Mouse (Mus musculus) embryonic facial prominence, embryonic 14.5 days (tissue): ENCODE results near the gene Plcd1. TPM values are rescaled to one million over a fixed set of nuclear protein-coding genes. Genes with fewer than 3 reads are reported as not detected.

Experiments used
- ATAC-seq: fragments of 200-750 bp; cut with Nextera tagmentation; 2 replicates; pipeline ENCODE4 v1.8.0; 2017; ENCODE audit warnings: low read depth, moderate number of reproducible peaks, moderate TSS enrichment
- DNase-seq: peaks from one replicate; pipeline ENCODE4 v3.0.0-alpha.2; 2015; ENCODE audit warnings: low spot score
- H3K27ac ChIP-seq: fragments of 300-500 bp; sonication (generic); replicated peaks from 2 replicates; pipeline ENCODE4 v1.5.1; 2014; ENCODE audit warnings: low read depth, mild to moderate bottlenecking, low read length, moderate library complexity
- H3K27me3 ChIP-seq: fragments of 300-500 bp; sonication (generic); replicated peaks from 2 replicates; pipeline ENCODE4 v1.6.1; 2014; ENCODE audit warnings: low read length; ENCODE audit not compliant: control insufficient read depth, insufficient read depth
- H3K36me3 ChIP-seq: fragments of 300-500 bp; sonication (generic); 2 replicates; pipeline ENCODE4 v1.6.1; 2014; ENCODE audit warnings: low read length, mixed read lengths; ENCODE audit not compliant: control insufficient read depth, insufficient read depth
- H3K4me1 ChIP-seq: fragments of 300-500 bp; sonication (generic); 2 replicates; pipeline ENCODE4 v1.6.1; 2014; ENCODE audit warnings: antibody characterized with exemption, low read length; ENCODE audit not compliant: control insufficient read depth, insufficient read depth
- H3K4me2 ChIP-seq: fragments of 300-500 bp; sonication (generic); 2 replicates; pipeline ENCODE4 v1.6.1; 2014; ENCODE audit warnings: low read depth, mild to moderate bottlenecking, low read length, moderate library complexity, mixed read lengths
- H3K4me3 ChIP-seq: fragments of 300-500 bp; sonication (generic); 2 replicates; pipeline ENCODE4 v1.5.1; 2014; ENCODE audit warnings: low read depth, mild to moderate bottlenecking, low read length
- H3K9ac ChIP-seq: fragments of 300-500 bp; sonication (generic); 2 replicates; pipeline ENCODE4 v1.6.1; 2014; ENCODE audit warnings: low read depth, mild to moderate bottlenecking, low read length, moderate library complexity, mixed read lengths
- H3K9me3 ChIP-seq: fragments of 300-500 bp; sonication (generic); 2 replicates; pipeline ENCODE4 v1.6.1; 2016; ENCODE audit warnings: low read length; ENCODE audit not compliant: control insufficient read depth
- WGBS: fragments of 180-500 bp; shearing (Covaris S2); extraction: QIAGEN DNeasy Blood & Tissue Kit; methylation state at CpG from one replicate; pipeline ENCODE4 v1.1.7; 2014; 5-methylcytosine and 5-hydroxymethylcytosine counted together
- polyA plus RNA-seq: library from polyadenylated mRNA; unstranded; fragments of >200 nt; fragmentation: Nextera tagmentation; extraction: Ambion mirVana; gene quantifications from 2 replicates; pipeline ENCODE4 v1.2.1, GENCODE M21; 2014

The Plcd1 gene
- polyA plus RNA-seq, 1 experiment from 2014 or later: 45.2 TPM

DNA sequence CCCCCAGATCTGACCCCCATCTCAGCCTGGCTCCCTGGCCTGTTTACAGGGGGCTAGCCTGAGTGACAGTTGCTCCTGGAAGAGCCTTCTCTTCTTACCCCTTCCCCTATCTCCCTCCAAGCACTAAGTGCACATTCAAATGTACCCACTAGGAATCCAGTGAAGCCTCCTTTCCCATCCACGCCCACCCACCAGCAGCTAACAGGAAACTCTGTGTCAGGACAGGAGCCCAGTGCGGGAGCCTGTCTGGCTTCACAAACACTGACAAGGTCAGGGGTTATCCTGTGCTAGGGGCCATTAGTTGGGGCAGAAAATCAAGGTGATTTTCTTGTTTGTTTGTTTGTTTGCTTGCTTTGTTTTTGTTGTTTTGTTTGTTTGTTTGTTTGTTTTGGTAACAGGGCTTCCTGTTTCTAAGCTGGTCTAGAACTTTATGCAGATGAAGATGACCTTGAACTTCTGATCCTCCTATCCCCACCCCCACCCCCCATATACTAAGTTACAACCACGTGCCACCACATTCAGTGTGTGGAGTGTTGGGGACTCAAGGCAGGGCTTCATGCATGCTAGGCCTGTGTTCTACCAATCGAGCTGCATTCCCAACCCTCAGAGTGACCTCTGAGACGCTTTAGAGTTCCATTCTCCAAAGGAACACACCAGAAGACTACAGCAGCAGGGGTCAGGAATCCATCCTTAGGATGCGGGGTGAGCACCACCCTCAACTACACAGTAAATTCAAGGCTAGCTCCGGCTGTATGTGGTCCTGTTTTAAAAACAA, 10.5 kb downstream of the Plcd1 start:
- WGBS: 52% methylated on average over 7 of the region's 7 CpGs

DNA sequence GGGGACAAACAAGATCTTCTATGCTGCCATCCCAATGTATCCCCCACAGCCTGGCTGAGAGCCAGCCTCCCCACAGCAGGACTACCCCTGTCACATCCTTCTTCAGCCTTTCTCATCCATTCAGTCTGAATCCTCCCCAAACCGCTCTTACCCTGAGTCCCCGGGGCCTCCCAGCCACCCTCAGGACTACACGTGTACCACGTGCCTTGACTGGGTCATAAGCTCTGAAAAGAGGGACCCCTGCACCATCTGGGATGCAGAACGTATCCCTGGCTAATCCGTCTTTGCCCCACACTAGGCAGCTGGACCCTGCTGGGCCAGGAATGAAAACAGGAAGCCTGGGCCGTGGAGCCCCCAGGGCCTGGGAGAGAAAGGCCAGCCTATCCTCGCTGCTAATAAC, 11.3 kb downstream of the Plcd1 start:
- Histone ChIP-seq H3K4me1 (peaks cover 11% of the 10 kb centered on the region), H3K9me3 (no peaks in the 10 kb centered on the region), H3K9ac (no peak overlapping the region), H3K36me3 (peaks cover 35% of the 10 kb centered on the region), H3K27me3 (no peaks in the 10 kb centered on the region), H3K4me2 (no peak overlapping the region), H3K4me3 (no peak overlapping the region), H3K27ac (peak overlapping the region; percentile 33; the same call in 1 of the 2 replicates)
- ATAC-seq (peak; percentile 72; the same call in 1 of the 2 replicates), DNase-seq (no peak)
- 11% methylated on average over 8 of the region's 8 CpGs for WGBS

More for the DNA sequence above, 10.5 kb downstream of the Plcd1 start:
- H3K27me3 ChIP-seq: no peaks in the 10 kb centered on the region
- no peaks in the 10 kb centered on the region for H3K9me3 ChIP-seq
- DNase-seq (no peak), ATAC-seq (no peak)
- H3K9ac ChIP-seq: no peak overlapping the region
- H3K4me1 ChIP-seq: peaks cover 14% of the 10 kb centered on the region
- peaks cover 30% of the 10 kb centered on the region for H3K36me3 ChIP-seq
- peak overlapping the region; percentile 33; the same call in 1 of the 2 replicates for H3K27ac ChIP-seq
- H3K4me2 ChIP-seq: no peak overlapping the region
- H3K4me3 ChIP-seq: no peak overlapping the region

DNA sequence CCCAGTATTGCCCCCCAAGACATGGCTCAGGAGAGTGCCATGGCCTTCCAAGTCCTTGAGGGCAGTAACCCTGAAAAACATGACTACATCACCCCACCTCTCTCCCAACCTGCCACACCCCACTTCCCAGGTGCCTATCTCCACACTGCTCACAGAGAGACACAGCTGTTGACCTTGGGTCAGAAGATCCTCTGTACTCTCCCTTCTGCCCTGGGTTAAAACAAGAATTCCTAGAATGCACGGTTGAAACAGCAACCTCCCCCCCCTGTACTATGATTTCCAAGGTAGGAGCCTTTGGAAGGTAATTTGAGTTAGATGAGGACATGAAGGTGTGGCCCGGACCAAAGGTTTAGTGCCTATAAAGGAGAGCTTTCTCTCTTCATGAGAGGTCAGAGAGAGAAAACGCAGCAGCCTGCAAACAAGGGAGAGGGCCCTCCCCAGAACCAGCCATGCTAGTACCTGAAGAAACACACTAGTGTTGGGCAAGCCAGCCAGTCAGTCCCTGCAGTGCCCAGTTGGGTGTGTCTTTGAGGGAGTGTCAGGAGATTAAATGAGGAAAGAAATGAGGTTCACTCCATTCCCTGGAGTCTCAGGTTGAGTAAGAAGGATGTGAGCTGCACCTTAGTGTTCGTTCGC, 13.1 kb downstream of the Plcd1 start:
- Histone ChIP-seq H3K4me3 (no peak overlapping the region), H3K9me3 (no peaks in the 10 kb centered on the region), H3K9ac (no peak overlapping the region), H3K27me3 (no peaks in the 10 kb centered on the region), H3K27ac (no peak overlapping the region), H3K4me1 (peaks cover 11% of the 10 kb centered on the region), H3K4me2 (no peak overlapping the region), H3K36me3 (peaks cover 35% of the 10 kb centered on the region)
- ATAC-seq: no peak
- 67% methylated on average over 5 of the region's 5 CpGs for whole genome bisulfite sequencing
- no peak for DNase-seq

DNA sequence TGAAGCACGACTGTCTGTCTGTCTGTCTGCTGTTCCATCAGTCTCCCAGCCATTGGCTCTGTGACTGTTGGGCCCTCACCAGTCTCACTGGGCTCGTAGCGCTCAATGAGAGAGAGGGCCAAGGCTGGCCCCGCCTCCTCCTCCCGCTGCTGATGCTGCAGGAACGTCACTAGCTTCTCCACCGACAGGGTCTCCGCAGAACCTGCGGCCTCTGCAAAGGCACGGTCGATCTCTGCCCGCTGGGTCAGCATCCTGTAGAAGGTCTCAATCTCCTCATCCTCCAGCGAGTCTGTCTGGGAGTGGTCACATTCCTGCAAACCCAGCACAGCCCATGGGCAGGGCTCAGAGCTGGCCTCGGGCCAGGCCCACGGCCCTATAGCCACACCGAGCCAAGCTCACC, 17.6 kb downstream of the Plcd1 start:
- WGBS: 70% methylated on average over 15 of the region's 16 CpGs
- H3K36me3 ChIP-seq: peaks cover 60% of the 10 kb centered on the region
- no peak for ATAC-seq

DNA sequence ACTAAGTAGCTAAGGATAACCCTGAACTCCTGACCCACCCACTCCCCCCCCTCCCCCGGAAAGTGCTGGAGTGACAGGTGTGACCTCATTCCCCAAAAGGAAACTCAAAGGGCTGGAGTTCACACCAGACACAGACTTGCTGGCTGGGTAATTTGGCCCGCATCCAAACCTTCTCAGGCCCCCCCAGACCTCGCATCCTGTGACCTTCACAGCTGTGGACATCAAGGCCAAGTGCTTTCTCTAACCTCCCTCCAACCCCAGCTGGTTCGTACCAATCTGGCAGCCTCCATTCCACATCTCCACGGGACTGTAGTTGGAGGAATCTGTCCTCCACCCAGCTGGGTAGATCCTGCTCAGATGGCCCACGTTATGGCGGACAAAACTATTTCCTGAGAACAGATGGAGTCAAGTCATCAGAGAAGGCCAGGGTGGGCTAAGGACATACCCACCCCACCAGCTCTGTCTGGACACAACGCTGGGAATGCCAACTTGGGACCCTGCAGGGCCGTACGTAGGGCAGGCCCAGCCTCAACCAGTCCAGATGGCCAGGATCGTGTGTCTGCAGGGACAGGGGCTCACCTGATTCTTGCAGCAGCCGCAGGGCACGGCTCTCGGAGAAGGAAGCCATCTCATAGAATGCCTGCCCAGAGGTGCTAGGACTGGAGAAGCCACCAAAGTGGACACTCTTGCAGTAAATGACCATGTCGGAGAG, 20.0 kb downstream of the Plcd1 start:
- DNase-seq (no peak), ATAC-seq (peak; percentile 13; the same call in 1 of the 2 replicates)
- H3K4me1 ChIP-seq: no peaks in the 10 kb centered on the region
- H3K9ac ChIP-seq: no peak overlapping the region
- no peak overlapping the region for H3K27ac ChIP-seq
- H3K27me3 ChIP-seq: no peaks in the 10 kb centered on the region
- H3K36me3 ChIP-seq: peaks cover 48% of the 10 kb centered on the region
- no peak overlapping the region for H3K4me3 ChIP-seq
- H3K9me3 ChIP-seq: no peaks in the 10 kb centered on the region
- H3K4me2 ChIP-seq: no peak overlapping the region
- 73% methylated on average over 14 of the region's 15 CpGs for WGBS

More for the DNA sequence above, 17.6 kb downstream of the Plcd1 start:
- no peak overlapping the region for H3K4me2 ChIP-seq
- H3K9ac ChIP-seq: no peak overlapping the region
- H3K9me3 ChIP-seq: no peaks in the 10 kb centered on the region
- H3K4me1 ChIP-seq: no peaks in the 10 kb centered on the region
- H3K27ac ChIP-seq: no peak overlapping the region
- H3K4me3 ChIP-seq: no peak overlapping the region
- DNase-seq: no peak
- H3K27me3 ChIP-seq: no peaks in the 10 kb centered on the region

DNA sequence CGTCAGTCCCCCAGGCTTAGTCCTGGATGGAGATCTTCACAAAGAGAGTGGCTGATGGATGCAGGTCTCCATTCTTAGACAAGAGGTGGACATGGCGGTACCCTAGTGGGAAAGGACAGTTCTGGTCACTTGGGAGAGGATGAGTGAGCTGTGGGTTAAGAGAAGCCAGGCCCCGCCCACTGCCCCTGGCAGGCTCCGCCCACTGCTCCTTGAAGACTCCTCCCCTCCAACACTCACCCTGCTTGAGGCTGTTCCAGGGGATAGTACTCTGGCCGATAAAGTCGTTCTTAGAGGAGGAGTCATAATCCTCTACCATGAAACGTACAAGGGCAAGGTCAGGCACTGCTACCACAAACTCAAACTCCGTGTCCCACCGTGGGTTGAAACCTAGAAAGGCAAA, 21.5 kb downstream of the Plcd1 start:
- H3K4me3 ChIP-seq: no peak overlapping the region
- no peaks in the 10 kb centered on the region for H3K4me1 ChIP-seq
- no peaks in the 10 kb centered on the region for H3K9me3 ChIP-seq
- H3K36me3 ChIP-seq: peaks cover 38% of the 10 kb centered on the region
- no peaks in the 10 kb centered on the region for H3K27me3 ChIP-seq
- WGBS: 87% methylated on average over 9 of the region's 9 CpGs
- DNase-seq (no peak), ATAC-seq (no peak)
- no peak overlapping the region for H3K4me2 ChIP-seq
- H3K27ac ChIP-seq: no peak overlapping the region
- no peak overlapping the region for H3K9ac ChIP-seq

DNA sequence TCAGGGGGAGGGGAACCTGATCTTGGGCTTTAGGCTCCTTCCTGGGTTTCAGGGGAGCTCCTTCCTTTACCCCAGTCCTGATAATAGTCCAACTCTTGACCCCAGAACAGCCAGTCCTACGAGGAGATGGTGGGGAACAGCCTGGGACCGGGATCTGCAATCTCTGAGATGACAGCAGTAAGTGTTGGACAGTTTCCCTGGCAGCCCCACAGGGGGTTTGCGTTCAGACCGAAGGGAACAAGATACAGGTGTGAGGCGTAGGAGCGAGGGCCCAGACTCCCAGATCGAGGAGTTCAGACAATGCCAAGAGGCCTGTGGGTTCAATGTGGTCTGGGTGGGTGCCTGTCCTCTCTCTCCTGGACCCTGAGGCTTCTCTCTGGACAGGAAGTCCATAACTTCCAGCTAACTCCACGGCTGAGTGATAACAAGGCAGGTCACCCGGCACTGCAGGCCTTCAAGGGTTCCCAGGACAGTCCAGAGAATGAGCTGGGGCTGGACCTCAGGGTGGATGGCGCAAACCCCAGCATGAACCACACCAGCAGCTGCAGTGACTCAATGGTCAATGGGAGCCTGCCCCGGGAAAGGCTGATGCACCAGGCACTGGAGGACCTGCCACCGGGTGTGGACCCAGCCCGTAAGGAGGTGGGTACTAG, 23.0 kb downstream of the Plcd1 start:
- no peak overlapping the region for H3K27ac ChIP-seq
- no peak for DNase-seq
- 80% methylated on average over 12 of the region's 13 CpGs for WGBS
- H3K4me2 ChIP-seq: no peak overlapping the region
- H3K4me3 ChIP-seq: no peak overlapping the region
- no peak for ATAC-seq
- H3K36me3 ChIP-seq: peaks cover 38% of the 10 kb centered on the region
- H3K9me3 ChIP-seq: no peaks in the 10 kb centered on the region
- H3K27me3 ChIP-seq: no peaks in the 10 kb centered on the region
- no peak overlapping the region for H3K9ac ChIP-seq
- H3K4me1 ChIP-seq: no peaks in the 10 kb centered on the region

DNA sequence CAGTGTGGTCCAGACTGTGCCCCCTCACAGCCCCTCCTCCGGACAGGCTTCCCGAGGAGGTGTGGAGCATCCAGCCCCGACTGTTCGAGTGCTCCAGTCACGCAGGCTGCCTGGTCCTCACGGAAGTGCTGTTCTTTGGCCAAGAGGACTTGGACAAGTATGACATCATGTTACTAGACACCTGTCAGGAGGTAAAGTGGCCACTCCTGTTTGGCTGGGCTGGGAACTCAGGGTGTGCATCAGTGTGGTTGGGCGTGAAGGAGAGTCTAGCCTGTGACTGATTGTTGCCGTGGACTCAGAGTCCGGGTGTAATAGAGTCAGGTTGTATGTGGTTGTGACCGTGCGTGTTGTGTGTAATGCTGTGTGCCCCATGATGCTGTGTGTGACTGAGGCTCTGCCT, 25.0 kb downstream of the Plcd1 start:
- Histone ChIP-seq H3K4me1 (no peaks in the 10 kb centered on the region), H3K9me3 (no peaks in the 10 kb centered on the region), H3K4me2 (no peak overlapping the region), H3K4me3 (no peak overlapping the region), H3K9ac (no peak overlapping the region), H3K36me3 (peaks cover 21% of the 10 kb centered on the region), H3K27me3 (no peaks in the 10 kb centered on the region), H3K27ac (no peak overlapping the region)
- WGBS: 86% methylated on average over 11 of the region's 11 CpGs
- no peak for DNase-seq
- no peak for ATAC-seq
